Mouse (Mus musculus) hindbrain, embryonic 14.5 days (tissue): Measurements from ENCODE around the gene L1td1. TPM values are rescaled to one million over a fixed set of nuclear protein-coding genes. Genes with fewer than 3 reads are reported as not detected.

Source experiments
- ATAC-seq: fragments of 200-750 bp; cut with Nextera tagmentation; 2 replicates; pipeline ENCODE4 v1.8.0; 2017; ENCODE audit warnings: moderate number of reproducible peaks, mild to moderate bottlenecking, moderate TSS enrichment, moderate library complexity; ENCODE audit not compliant: low FRiP score
- DNase-seq: peaks from one replicate; pipeline ENCODE4 v3.0.0-alpha.2; 2015; ENCODE audit warnings: low spot score
- H3K27ac ChIP-seq: fragments of 300-500 bp; sonication (generic); 2 replicates; pipeline ENCODE4 v1.5.1; 2014; ENCODE audit warnings: mild to moderate bottlenecking, moderate library complexity
- H3K27me3 ChIP-seq: fragments of 300-500 bp; sonication (generic); 2 replicates; pipeline ENCODE4 v1.6.1; 2014; ENCODE audit warnings: mild to moderate bottlenecking, low read length, mixed read lengths; ENCODE audit not compliant: control insufficient read depth, insufficient read depth
- H3K36me3 ChIP-seq: fragments of 300-500 bp; sonication (generic); replicated peaks from 2 replicates; pipeline ENCODE4 v1.6.1; 2014; ENCODE audit not compliant: control insufficient read depth, insufficient read depth
- H3K4me1 ChIP-seq: fragments of 300-500 bp; sonication (generic); replicated peaks from 2 replicates; pipeline ENCODE4 v1.6.1; 2014; ENCODE audit warnings: antibody characterized with exemption, low read length, mixed read lengths; ENCODE audit not compliant: control insufficient read depth, insufficient read depth
- H3K4me2 ChIP-seq: fragments of 300-500 bp; sonication (generic); replicated peaks from 2 replicates; pipeline ENCODE4 v1.6.1; 2014; ENCODE audit warnings: mild to moderate bottlenecking, moderate library complexity
- H3K4me3 ChIP-seq: fragments of 300-500 bp; sonication (generic); replicated peaks from 2 replicates; pipeline ENCODE4 v1.5.1; 2014; ENCODE audit warnings: mild to moderate bottlenecking, low read length
- H3K9ac ChIP-seq: fragments of 300-500 bp; sonication (generic); 2 replicates; pipeline ENCODE4 v1.6.1; 2014
- H3K9me3 ChIP-seq: fragments of 300-500 bp; sonication (generic); 2 replicates; pipeline ENCODE4 v1.6.1; 2016; ENCODE audit warnings: low read length; ENCODE audit not compliant: control insufficient read depth
- WGBS: fragments of 180-500 bp; shearing (Covaris S2); extraction: QIAGEN DNeasy Blood & Tissue Kit; methylation state at CpG from one replicate; pipeline ENCODE4 v1.1.7; 2014; 5-methylcytosine and 5-hydroxymethylcytosine counted together
- polyA plus RNA-seq: library from polyadenylated mRNA; unstranded; fragments of >200 nt; fragmentation: Nextera tagmentation; extraction: Ambion mirVana; gene quantifications from 2 replicates; pipeline ENCODE4 v1.2.1, GENCODE M21; 2014

The L1td1 gene
- not detected in 2 replicates for polyA plus RNA-seq

DNA sequence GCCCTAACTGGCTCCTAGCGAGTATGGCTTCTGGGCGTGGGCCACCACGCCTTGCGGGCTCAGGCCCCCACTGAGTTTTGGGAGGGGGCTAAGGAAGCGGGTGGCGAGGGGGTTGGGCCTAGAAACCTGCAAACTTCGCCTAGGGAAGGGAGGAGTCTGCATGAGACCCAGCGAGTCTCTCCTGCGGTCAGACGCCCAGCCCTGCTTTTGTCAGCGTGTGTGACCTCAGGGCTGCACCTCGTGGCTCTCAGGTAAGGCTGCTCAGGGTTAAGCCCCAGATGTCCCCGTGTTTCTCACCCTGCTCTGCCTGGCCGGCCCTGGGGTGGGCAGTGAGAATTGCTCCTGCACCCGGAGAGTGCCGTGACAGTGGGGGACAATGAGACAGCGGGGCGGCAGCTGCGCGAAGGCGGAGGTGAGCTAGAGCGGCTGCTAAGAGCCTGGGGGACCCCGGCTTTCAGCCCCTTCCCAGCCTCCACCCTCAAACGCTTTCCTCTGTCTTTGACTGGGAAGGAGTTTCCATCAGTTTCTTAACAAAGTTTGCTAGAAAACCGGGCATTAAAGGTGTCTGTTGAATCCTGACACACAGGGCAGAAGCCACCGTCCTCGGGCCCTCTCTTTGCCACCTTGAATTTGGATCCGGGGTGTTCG is at the start of gene L1td1:
Gene L1td1, plus strand, starts transcription at position 145 of the 648 bp plus-strand sequence.
- no peak for DNase-seq
- Histone ChIP-seq H3K4me2 (peak within 1 kb of the TSS; percentile 53), H3K4me3 (peak within 1 kb of the TSS; percentile 27), H3K36me3 (no peaks in the 10 kb centered on the region), H3K9ac (peak within 1 kb of the TSS; percentile 36), H3K27ac (no peak within 1 kb of the TSS), H3K27me3 (peaks cover 34% of the 10 kb centered on the region), H3K4me1 (peaks cover 17% of the 10 kb centered on the region; the same call in 1 of the 2 replicates), H3K9me3 (no peaks in the 10 kb centered on the region)
- 3% methylated on average over 29 of the region's 29 CpGs for WGBS
- ATAC-seq: no peak

DNA sequence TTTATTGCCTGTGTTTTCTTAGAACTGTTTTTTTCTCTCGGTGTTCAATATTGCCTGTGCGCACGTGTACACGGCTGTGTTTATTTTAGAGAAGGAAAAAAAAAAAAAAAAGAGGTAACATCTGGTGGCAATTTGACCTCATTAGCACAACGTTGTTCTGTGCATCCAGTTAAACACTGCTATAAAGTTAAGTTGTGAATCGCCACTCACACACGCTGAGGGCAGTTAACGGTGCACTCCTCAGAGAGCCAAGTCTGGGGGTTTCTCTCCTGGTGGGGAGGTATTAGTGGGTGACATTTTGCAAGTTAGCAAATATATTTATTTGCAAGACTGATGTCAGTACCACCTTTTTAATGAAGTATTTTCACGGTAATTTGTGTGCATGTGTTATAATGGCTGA is 49.0 kb upstream of the L1td1 start:
- DNase-seq (no peak), ATAC-seq (no peak)
- Histone ChIP-seq H3K4me3 (no peak overlapping the region), H3K27me3 (no peaks in the 10 kb centered on the region), H3K36me3 (no peaks in the 10 kb centered on the region), H3K4me1 (no peaks in the 10 kb centered on the region), H3K9ac (no peak overlapping the region), H3K4me2 (no peak overlapping the region), H3K27ac (no peak overlapping the region), H3K9me3 (no peaks in the 10 kb centered on the region)
- WGBS: 57% methylated on average over 9 of the region's 9 CpGs

DNA sequence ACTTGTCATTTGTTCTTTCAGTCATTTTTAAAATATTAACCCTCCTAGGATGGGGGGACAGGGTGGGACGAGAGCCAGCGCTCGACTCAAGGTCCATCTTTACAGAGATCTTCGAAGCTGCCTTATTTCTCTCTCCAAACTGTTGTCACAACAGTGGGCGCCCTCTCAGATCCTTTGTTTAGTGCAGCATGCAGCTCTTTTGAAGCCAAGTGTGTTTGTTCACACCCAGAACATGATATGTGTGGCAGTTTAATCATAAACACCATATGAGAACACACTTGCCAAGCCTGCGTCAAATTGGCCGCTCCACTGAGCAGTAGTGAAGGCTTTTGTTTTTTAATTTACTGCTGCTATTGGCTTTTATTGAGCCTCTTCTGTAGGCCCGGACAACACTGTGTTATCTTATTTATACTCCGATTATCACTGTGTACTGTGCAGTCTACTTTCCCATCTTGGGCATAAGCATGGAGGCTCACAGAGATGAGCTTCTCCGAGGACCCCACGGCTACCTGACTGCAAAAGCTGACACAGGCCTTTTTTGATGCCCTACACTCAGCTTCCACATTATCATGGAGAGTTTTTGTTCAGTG is 39.8 kb upstream of the L1td1 start:
- WGBS: 70% methylated on average over 11 of the region's 11 CpGs
- Histone ChIP-seq H3K27me3 (no peaks in the 10 kb centered on the region), H3K27ac (0 out of 2 replicates have a peak overlapping the region, but pooled peaks have one; percentile 27), H3K4me2 (no peak overlapping the region), H3K9me3 (no peaks in the 10 kb centered on the region), H3K4me1 (peaks cover 19% of the 10 kb centered on the region; the same call in 1 of the 2 replicates), H3K9ac (no peak overlapping the region), H3K36me3 (no peaks in the 10 kb centered on the region), H3K4me3 (no peak overlapping the region)
- DNase-seq (no peak), ATAC-seq (0 out of 2 replicates have a peak, but pooled peaks have one; percentile 9)

DNA sequence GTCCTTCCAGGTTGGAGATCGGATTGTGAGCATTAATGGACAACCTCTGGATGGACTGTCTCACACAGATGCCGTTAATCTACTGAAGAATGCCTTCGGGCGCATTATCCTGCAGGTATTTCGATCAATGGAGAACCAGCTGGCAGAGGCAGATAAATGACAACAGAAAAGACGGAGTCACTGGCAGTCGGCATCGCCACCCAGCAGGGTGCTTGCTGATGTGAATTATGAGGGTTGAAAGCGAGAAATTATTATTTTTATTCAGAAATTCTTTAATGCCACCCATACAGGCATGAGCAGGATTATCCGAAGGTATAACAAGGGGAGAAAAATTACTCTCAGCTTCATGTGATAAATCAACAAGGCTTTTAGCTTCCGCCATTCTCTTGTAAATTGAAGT is 38.4 kb upstream of the L1td1 start:
- H3K9me3 ChIP-seq: no peaks in the 10 kb centered on the region
- H3K27me3 ChIP-seq: no peaks in the 10 kb centered on the region
- DNase-seq (peak; percentile 33), ATAC-seq (no peak)
- peak overlapping the region; percentile 27 for H3K4me2 ChIP-seq
- H3K36me3 ChIP-seq: no peaks in the 10 kb centered on the region
- peak overlapping the region; percentile 70 for H3K27ac ChIP-seq
- 32% methylated on average over 11 of the region's 11 CpGs for whole genome bisulfite sequencing
- H3K4me3 ChIP-seq: no peak overlapping the region
- H3K9ac ChIP-seq: peak overlapping the region; percentile 14; the same call in 1 of the 2 replicates
- peaks cover 19% of the 10 kb centered on the region; the same call in 1 of the 2 replicates for H3K4me1 ChIP-seq

DNA sequence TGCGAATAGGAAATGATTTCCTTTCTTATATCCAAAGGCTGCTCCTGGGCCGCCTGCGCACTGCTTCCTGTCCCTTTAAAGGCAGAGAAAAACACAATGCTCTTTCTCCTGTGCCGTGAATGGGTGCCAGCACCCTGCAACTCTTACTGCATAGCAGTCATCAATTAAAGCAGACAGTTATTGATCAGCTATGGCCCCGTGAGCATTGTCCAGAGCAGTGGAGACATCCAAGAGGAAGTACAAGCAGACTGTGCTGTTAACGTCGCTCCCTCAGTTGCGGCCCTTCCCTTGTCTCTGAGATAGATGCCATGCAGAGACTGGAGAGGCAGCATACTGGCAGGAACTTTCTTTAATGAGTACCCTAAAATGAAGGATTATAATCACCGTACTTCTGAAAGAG is 38.0 kb upstream of the L1td1 start:
- peaks cover 19% of the 10 kb centered on the region; the same call in 1 of the 2 replicates for H3K4me1 ChIP-seq
- H3K4me2 ChIP-seq: peak overlapping the region; percentile 27
- no peak overlapping the region for H3K4me3 ChIP-seq
- ATAC-seq: no peak
- H3K36me3 ChIP-seq: no peaks in the 10 kb centered on the region
- peak overlapping the region; percentile 70 for H3K27ac ChIP-seq
- WGBS: 45% methylated on average over 9 of the region's 9 CpGs
- no peak for DNase-seq
- no peaks in the 10 kb centered on the region for H3K9me3 ChIP-seq
- H3K27me3 ChIP-seq: no peaks in the 10 kb centered on the region
- H3K9ac ChIP-seq: peak overlapping the region; percentile 14; the same call in 1 of the 2 replicates

DNA sequence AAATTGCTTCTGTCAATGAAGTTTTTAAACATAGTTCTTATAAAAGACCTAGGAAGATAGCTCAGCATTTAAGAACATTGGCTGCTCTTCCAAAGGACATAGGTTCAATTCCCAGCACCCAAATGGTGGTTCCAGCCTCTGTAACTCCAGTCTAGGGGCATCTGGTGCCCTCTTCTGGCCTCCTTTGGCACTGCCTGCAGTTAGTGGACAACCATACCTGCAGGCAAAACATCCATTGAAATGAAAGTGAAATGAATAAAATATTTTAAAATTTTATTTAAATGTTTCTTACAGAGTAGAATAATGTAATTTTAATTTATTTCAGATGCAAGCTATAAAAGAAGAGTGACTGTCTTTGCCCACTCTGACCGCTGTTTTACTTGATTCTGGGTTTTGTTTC is 36.5 kb upstream of the L1td1 start:
- no peaks in the 10 kb centered on the region for H3K27me3 ChIP-seq
- H3K9me3 ChIP-seq: no peaks in the 10 kb centered on the region
- H3K4me3 ChIP-seq: no peak overlapping the region
- DNase-seq (no peak), ATAC-seq (no peak)
- no peak overlapping the region for H3K27ac ChIP-seq
- no peak overlapping the region for H3K9ac ChIP-seq
- peaks cover 19% of the 10 kb centered on the region; the same call in 1 of the 2 replicates for H3K4me1 ChIP-seq
- no peaks in the 10 kb centered on the region for H3K36me3 ChIP-seq
- WGBS: 97% methylated on average over 1 of the region's 1 CpGs
- H3K4me2 ChIP-seq: no peak overlapping the region

DNA sequence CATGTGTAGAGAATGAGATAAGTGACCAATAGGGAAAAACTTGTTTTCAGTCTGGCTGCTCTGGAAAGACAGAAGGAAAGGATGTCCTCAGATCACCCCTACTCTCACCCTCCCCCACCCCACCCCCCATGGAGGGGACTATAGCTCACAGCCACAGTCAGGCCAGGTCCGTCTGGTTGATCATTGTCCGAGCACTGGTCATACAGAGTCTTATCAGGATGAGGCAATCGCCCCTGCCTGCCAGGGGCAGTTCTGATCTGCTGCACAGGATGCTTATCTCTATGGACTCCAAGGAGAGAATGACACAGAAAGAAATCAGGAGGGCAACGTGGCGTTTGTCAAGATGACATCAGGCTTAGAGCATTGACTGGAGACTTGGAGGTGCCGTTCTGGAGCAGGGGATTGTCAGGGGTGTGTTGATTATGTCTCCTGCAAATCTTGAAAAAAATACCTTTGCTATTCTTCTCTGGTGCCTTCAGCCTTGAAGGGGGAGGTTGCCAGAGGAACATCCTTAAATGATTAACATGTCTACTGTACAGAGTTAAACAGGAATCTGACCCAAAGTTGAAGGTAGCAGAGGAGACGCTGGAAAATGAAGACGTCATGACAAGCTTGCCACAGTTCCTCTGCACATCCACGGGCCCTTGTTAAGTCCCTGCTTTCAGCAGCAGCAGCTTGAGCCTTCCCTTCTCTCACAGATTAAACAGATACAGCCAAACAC is 32.9 kb upstream of the L1td1 start:
- H3K27ac ChIP-seq: no peak overlapping the region
- H3K4me1 ChIP-seq: peaks cover 6% of the 10 kb centered on the region; the same call in 1 of the 2 replicates
- H3K4me3 ChIP-seq: no peak overlapping the region
- no peak for DNase-seq
- no peaks in the 10 kb centered on the region for H3K9me3 ChIP-seq
- no peak overlapping the region for H3K4me2 ChIP-seq
- H3K9ac ChIP-seq: no peak overlapping the region
- no peaks in the 10 kb centered on the region for H3K36me3 ChIP-seq
- no peak for ATAC-seq
- H3K27me3 ChIP-seq: no peaks in the 10 kb centered on the region
- WGBS: 67% methylated on average over 9 of the region's 9 CpGs

DNA sequence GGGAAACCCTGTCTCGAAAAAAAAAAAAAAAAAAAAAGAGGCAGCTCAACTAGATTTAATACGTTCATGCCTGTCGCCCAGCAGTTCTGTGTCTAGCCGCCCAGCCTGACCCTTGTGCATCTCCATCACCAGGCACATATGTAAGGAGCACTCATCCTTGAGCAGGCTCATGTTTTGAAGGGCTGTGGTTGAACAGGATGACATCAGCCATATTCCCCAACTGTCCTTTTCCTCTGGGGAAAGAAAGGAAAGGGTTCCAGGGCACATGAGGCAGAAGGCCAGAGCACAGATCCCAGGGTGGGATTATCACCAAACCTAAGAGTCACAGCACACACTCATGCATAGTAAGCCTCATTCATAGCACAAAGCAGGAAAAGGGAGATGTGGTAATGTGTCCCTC is 28.6 kb upstream of the L1td1 start:
- no peak overlapping the region for H3K4me2 ChIP-seq
- H3K4me3 ChIP-seq: no peak overlapping the region
- H3K4me1 ChIP-seq: no peaks in the 10 kb centered on the region
- no peaks in the 10 kb centered on the region for H3K9me3 ChIP-seq
- H3K36me3 ChIP-seq: no peaks in the 10 kb centered on the region
- H3K9ac ChIP-seq: no peak overlapping the region
- H3K27me3 ChIP-seq: no peaks in the 10 kb centered on the region
- no peak overlapping the region for H3K27ac ChIP-seq
- DNase-seq: no peak
- WGBS: 77% methylated on average over 4 of the region's 4 CpGs
- ATAC-seq: no peak

DNA sequence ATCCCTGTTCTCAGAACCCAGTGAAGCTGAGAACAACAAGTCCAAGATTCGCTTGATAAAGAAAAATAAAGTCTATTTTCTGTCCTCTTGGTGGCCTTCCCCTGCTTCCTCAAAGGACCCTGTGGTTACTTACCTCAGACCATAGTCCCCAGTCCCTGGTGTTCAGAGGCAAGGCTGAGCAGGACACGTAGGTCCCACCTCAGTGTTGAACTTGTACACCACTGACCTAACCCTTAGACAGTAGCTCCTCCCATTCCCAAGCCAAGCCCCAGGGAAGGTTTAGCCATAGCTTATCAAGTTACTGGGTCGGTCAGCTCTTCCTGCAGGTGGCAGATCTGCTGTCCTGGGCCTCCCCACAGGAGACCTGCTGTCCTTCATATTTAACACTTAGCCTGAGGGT is 27.6 kb upstream of the L1td1 start:
- no peak for ATAC-seq
- no peaks in the 10 kb centered on the region for H3K36me3 ChIP-seq
- no peak overlapping the region for H3K4me3 ChIP-seq
- DNase-seq: no peak
- no peaks in the 10 kb centered on the region for H3K4me1 ChIP-seq
- H3K27ac ChIP-seq: no peak overlapping the region
- no peak overlapping the region for H3K9ac ChIP-seq
- no peaks in the 10 kb centered on the region for H3K27me3 ChIP-seq
- no peaks in the 10 kb centered on the region for H3K9me3 ChIP-seq
- WGBS: 68% methylated on average over 3 of the region's 3 CpGs
- no peak overlapping the region for H3K4me2 ChIP-seq
